ENCODE assay signal across 7 mouse cellular contexts in genomic region chr6:32397133-32397730, GRCm38 (mm10).
A peak's percentile ranks its signal among the peaks of the same experiment; 100 is the strongest.
DNase-seq lines count a peak whose midpoint lies in the region; ATAC-seq lines count a peak whose summit lies in the region.

No protein-coding gene starts in this region.

- intact Hi-C loops in gastrocnemius, postnatal 36 days (cut with DNase I): no loop called here
- intact Hi-C loops in left cerebral cortex, postnatal 14 days (cut with DNase I): no loop called here

- H3K4me3 ChIP-seq in intestine, embryonic 16.5 days (ENCODE audit: low read length): no peak overlapping the region
- H3K4me3 ChIP-seq in midbrain, embryonic 16.5 days (ENCODE audit: low read depth, low read length): no peak overlapping the region

- H3K4me2 ChIP-seq in intestine, embryonic 16.5 days (ENCODE audit: low read depth, low read length): no peak overlapping the region
- no peak overlapping the region for H3K4me2 ChIP-seq in midbrain, embryonic 16.5 days (ENCODE audit: low read length)

- 39% methylated on average over 6 of the region's 6 CpGs for WGBS in intestine, embryonic 16.5 days
- WGBS in midbrain, embryonic 16.5 days: 34% methylated on average over 6 of the region's 6 CpGs

- H3K36me3 ChIP-seq in intestine, embryonic 16.5 days (ENCODE audit: control insufficient read depth, insufficient read depth, low read length): no peaks in the 10 kb centered on the region
- H3K36me3 ChIP-seq in midbrain, embryonic 16.5 days (ENCODE audit: control insufficient read depth, insufficient read depth, low read length): no peaks in the 10 kb centered on the region

- no peak overlapping the region for H3K9ac ChIP-seq in intestine, embryonic 16.5 days (ENCODE audit: low read depth, low read length)
- H3K9ac ChIP-seq in midbrain, embryonic 16.5 days (ENCODE audit: low read depth, low read length): no peak overlapping the region

- H3K27ac ChIP-seq in intestine, embryonic 16.5 days (ENCODE audit: low read length): no peak overlapping the region
- H3K27ac ChIP-seq in midbrain, embryonic 16.5 days (ENCODE audit: low read length): peak overlapping the region; percentile 61

- H3K27me3 ChIP-seq in intestine, embryonic 16.5 days (replicated peaks; ENCODE audit: control insufficient read depth, insufficient read depth, low read length): no peaks in the 10 kb centered on the region
- H3K27me3 ChIP-seq in midbrain, embryonic 16.5 days (ENCODE audit: control insufficient read depth, insufficient read depth, low read depth, low read length): no peaks in the 10 kb centered on the region

- H3K4me1 ChIP-seq in intestine, embryonic 16.5 days (ENCODE audit: control insufficient read depth, insufficient read depth, low read length): 0 out of 2 replicates have a peak, but pooled peaks cover 4% of the 10 kb centered on the region
- H3K4me1 ChIP-seq in midbrain, embryonic 16.5 days (ENCODE audit: control insufficient read depth, insufficient read depth, low read length): peaks cover 6% of the 10 kb centered on the region; the same call in 1 of the 2 replicates

- no peaks in the 10 kb centered on the region for H3K9me3 ChIP-seq in intestine, embryonic 16.5 days (ENCODE audit: control insufficient read depth, low read length)
- H3K9me3 ChIP-seq in midbrain, embryonic 16.5 days (replicated peaks; ENCODE audit: control insufficient read depth, low read length, poor library complexity, severe bottlenecking): no peaks in the 10 kb centered on the region

- peak; percentile 84 to 88 for DNase-seq in adrenal gland, postnatal 36 days
- peak; percentile 65 to 84 for DNase-seq in cerebellum, postnatal 4 days (ENCODE audit: low spot score in 2 of 2)
- DNase-seq in gastrocnemius, postnatal 36 days: peak; percentile 82 to 83
- peak; percentile 59 to 67 for DNase-seq in left cerebral cortex, postnatal 14 days (ENCODE audit: low spot score in 2 of 2)
- peak; percentile 27 for DNase-seq in urinary bladder, postnatal 10 days (ENCODE audit: low spot score)

- ATAC-seq in intestine, embryonic 16.5 days: peak; percentile 70; the same call in 1 of the 2 replicates
- peak; percentile 79 for ATAC-seq in midbrain, embryonic 16.5 days

Comparison
In these comparisons a context has a peak if more than half of its experiments do, and no peak if none do; other contexts are left out.
1. DNase-seq: peak in every context shown above with its lines; median percentile 86 in adrenal gland, postnatal 36 days; 82 in gastrocnemius, postnatal 36 days; 74 in cerebellum, postnatal 4 days; 63 in left cerebral cortex, postnatal 14 days; 27 in urinary bladder, postnatal 10 days.